Mouse (Mus musculus): ENCODE results near the gene Coro6.

Coro6 gene

DNA sequence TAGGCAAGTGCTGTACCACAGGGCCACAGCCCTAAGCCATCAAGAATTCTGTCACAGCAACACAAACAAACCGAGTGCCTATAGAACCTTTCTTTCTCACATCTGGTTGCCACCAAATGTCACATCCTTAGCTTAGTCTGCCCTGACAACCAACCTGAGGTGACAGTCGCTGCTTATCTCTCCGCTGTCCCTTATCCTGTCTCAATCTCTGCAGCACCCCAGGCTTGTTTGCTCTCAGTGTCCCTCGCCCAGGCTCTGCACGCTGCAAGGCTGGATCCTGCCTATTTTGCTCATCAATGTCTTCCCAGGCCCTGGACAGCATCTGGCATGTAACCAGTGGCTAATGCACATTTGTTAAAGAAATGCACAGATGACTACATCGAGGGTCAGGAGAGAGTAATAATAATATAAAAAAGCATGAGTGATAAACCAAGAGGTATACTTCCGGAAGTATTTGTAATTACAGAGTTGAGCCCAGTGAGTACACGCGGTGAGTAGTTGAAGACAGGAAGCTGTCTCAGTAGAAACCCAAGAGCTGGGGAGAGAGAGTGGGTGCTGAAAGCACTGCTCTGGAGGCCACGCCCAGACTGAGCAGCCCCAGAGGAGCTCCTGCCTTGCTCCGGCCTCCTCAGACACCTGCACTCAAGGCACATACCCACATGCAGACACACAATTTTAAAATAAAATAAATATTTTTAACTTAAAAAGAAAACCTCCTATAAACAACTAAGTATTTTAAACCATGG, 21.5 kb downstream of the Coro6 start:
- TF ChIP-seq GATA4 (IDR thresholded peaks at IDR 0.05; ENCODE audit: insufficient replicate concordance, low read length), result no peak

DNA sequence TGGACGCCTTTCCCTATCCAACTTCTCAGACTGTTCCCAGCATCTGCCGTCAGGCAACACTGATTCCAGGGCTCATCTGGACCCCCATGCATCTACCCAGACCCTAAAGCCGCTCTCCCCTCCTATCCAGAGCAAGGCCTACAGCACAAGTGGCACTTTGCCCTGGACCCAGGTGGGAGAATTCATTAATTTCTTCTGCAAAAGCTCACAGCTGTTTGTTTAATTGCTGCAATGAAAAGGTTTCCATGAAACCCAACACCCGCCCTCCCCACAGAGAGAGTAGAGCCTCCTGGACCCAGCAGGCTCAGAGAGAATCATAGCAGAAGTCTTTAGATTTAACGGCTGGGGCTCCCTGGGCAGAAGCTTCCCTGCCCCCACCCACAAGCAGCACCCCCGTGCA, 23.0 kb downstream of the Coro6 start:
- no peak for TF ChIP-seq GATA4 (IDR thresholded peaks at IDR 0.05; ENCODE audit: insufficient replicate concordance, low read length)

DNA sequence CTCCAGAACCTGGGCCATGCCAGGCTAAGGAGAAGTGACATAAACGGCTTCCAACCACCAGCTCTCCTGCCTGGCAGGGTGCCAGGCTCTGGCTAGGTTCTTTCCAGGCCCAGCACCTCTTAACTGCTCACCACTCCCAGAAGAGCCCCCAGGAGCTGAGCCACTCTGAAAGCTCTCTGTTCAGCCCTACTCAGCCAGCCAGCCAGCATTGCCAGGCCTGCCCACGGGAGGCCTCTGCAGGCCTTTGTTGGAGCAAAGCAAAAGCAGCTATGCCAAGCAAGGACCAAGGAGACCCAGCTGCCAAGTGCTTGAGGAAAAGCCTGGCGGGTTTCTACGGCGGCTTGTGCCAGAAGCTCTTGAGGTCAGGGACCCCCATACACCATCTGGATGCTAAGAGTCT, 24.6 kb downstream of the Coro6 start:
- TF ChIP-seq GATA4 (IDR thresholded peaks at IDR 0.05; ENCODE audit: insufficient replicate concordance, low read length), result no peak

DNA sequence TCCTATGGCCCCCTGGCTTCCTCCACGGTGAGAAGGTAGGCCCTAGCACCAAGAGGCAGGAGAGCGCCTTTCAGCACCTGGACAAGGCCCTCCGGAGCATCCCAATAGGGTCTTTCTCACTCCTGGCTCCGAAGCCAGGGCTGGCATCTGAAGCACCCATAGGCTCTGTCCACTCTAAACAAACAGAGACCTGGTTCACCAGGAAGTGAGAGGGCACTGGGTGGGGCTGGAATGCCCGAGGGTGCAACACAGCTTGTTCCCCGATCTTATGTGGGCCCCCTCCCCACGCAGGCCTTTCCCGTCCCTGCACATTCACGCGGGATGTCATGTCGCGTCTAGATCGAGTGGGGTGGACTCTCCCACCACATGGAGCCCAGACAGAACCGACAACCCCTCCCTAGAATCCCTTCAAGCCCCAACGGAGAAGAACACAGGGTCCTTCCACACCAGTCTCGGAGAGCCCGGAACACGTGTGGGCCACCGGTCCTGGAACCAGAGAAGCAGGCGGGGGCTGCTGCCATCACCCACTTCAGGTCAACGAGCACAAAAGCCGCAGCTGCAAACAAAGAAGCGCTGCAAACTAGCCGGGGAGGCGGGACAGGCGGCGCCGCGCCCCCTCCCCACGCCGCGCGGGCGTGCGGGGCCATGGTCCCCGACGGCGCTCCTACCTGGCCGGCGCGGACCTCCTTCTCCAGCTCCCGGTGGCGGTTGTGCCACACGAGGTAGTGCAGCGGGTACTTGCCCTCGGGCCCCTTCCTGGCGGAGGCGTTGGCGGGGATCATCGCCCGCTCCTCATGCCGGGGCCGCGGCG, 26.8 kb downstream of the Coro6 start:
- TF ChIP-seq GATA4 (IDR thresholded peaks at IDR 0.05; ENCODE audit: insufficient replicate concordance, low read length), result no peak

DNA sequence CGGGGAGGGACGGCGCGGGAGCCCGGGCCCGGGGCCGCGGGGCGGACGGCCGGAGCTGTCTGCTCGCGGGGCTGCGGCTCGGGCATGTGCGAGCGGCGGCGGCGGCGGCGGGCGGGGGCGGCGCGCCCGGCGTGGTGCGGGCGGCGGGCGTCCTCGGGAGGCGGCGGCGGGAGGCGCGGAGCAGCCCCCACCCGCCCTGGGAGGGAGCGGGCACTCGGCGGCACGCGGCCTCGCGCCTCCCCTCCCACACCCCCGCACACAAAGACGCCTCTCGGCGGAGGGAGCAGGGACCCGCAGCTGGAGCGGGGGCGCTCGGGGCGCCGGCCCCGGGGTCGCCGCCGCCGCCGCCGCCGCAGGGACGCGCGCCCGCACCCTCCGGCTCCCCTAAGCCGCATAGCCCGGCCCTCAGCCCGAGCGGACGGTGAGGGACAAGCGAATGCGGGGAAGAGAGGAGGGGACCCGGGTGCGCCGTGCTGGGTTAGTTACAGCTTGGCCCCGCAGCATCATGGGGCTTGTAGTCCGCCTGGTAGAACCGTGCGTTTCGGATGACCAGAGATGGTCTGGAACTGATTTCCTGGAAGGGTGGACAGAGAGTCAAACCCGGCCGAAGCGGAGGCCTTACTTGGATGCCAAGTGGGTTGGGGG, 27.5 kb downstream of the Coro6 start, which contains the start of gene Ankrd13b:
TSS of gene Ankrd13b (minus strand) at position 88 of the 645 bp plus-strand sequence.
- no peak for TF ChIP-seq GATA4 (IDR thresholded peaks at IDR 0.05; ENCODE audit: insufficient replicate concordance, low read length)

DNA sequence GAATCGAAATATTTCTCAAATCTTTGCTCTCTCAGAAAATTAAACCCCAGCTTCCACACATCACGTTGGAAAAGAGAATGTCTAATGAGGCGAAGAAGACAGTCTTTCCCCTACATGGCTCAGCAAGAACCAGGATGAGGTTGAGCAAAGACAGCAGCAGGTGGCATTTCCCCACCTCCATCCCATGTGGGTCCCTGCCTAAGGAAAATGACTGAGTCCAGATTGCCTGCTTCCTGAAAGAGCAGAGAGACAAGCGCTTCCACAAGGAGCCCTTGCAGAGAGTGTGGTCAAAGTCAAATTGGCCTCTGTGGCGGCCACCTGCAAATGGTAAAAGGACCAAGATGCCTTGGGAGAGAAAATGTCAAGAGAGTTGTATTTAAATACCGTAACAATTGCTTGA, 28.2 kb downstream of the Coro6 start:
- TF ChIP-seq GATA4 (IDR thresholded peaks at IDR 0.05; ENCODE audit: insufficient replicate concordance, low read length), result no peak

DNA sequence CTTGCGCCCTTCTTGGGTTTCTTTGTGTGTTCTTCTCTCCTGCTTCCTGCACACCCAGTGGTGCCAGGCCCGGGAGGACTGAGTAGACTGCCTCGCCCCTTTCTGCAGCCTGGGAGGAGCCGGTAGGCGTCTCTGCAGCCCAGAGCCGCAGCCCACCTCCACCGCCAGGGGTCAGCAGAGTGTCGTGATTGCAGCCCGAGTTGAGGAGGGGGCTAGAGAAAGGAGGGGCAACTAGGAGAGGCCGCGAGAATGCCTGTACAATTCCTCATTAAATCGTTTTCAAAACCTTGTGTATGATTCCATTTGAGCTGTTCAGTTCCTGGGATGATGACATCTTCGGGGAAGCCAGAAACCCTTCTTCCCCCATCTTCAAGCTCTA, 28.9 kb downstream of the Coro6 start:
- no peak for TF ChIP-seq GATA4 (IDR thresholded peaks at IDR 0.05; ENCODE audit: insufficient replicate concordance, low read length)

DNA sequence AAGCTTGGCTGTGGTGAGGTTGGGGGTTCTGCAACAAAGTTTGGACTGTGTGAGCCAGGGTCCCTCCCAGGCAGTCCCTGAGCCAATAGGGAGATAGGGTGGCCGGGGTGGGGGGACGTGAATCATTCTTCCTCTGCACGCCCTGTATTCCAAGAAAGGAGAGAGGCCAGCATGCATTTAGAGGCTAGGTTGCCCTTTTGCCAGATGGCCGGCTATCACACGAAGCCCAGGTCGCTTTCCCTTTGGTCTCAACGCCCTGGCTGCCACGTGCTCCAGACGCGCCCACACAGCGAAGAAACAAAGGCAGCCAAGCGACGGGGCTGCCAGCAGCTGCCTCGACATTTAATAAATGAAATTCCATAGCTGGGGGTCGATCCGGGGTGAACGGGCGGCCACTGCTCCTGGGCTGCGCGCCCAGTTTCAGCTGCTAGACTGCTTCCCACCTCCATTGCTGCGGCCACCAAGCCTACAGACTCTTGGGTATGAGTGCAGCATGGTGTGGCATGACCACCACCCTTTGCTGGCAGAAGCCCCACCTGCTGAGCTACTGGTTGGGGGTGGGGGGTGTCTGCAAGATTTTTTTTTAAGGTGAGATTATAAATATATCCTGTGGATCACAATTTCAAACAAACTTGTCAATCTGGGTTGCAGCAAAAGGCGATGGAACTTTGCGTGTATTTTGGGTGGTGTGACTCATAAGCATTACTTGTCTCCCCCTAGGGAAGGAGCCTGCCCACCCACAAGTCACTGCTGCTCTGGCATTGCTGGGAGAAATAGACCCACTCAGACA, 29.5 kb downstream of the Coro6 start:
- no peak for TF ChIP-seq GATA4 (IDR thresholded peaks at IDR 0.05; ENCODE audit: insufficient replicate concordance, low read length)

DNA sequence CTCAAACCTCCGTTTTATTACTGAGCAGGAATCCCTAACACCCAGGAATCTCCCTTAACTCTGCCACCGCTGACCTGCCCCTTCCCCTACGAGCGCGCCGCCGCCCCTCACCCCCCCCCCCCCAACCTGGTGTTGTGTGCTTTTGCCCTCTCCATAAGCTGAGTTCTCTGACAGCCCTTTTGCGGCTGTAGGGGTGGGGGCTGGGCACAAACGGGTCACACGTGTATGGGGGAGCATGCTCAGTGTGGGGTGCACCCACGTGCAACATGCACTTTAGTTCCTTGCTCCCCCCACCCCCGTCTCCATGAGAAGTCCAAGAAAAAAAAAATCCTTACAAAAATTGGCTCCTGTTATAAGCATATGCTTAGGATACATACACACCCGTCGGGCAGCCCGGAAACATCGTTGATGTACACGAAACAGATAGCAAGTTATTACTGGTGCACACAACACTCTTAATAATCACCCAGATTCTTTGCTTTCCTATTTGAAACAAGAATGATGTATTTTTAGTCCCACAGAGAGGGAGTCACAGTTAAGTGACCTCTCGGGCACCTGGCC, 30.2 kb downstream of the Coro6 start:
- no peak for TF ChIP-seq GATA4 (IDR thresholded peaks at IDR 0.05; ENCODE audit: insufficient replicate concordance, low read length)

DNA sequence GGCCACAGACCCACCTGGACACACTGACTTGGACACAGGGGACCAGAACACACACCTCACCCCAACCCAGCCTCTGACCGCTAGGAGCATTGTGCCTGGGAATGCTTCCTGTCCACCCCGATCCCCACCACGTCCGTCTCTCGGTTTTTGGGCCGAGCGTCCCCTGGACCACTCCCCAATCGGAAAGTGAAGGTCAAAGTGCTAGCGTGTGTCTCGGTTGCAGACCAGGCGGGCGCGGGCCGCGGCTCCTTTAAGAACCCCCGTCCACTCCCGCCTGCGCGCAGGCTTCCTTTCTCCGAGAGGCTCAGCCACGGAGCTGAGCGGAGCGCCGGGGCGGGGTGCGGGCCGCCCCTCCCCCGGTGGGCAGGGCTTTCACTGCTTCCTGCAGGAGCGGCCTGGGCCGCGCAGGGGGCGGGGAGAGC, 30.7 kb downstream of the Coro6 start:
- TF ChIP-seq GATA4 (IDR thresholded peaks at IDR 0.05; ENCODE audit: insufficient replicate concordance, low read length), result no peak

DNA sequence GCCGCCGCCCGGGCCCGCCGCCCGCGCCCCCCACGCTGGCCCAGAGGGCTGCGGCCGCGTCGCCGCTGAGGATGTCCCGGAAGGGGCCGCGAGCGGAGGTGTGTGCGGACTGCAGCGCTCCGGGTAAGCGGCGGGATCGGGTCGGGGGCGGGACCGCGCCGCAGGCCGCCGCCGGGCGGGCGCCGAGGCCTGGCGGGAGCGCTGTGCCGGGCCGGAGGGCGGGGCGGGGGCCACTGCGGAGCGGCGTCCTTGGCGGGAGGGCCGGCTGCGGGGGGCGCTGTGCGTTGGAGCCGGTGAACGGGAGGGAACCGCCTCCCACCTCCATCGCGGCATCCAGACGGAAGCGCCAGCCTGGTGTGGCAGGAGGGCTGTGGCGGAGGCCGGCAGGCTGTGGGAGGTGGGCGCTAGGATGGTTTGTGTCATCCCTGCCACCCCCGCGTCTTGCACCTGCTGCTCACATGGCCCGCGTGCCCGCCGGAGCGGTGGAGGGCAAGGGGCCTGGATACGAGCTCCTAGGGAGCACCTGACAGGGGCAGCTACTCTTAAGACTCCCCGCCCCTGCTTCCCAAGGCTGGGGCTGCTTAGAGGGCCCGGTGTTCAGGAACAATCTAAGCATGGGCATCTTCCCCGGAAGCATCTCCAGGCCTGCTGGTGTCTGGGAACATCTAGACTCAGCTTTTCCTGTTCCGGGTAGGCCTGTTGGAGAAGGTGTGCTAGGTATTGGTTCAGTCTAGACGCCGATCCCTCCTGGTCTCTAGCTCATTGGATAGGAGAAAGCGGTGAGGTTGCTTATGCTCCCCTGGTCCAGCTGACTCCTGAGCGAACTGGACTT, 31.5 kb downstream of the Coro6 start, which contains the start of gene Git1:
TSS of gene Git1 (plus strand) at position 51 of the 832 bp plus-strand sequence.
- no peak for TF ChIP-seq GATA4 (IDR thresholded peaks at IDR 0.05; ENCODE audit: insufficient replicate concordance, low read length)

DNA sequence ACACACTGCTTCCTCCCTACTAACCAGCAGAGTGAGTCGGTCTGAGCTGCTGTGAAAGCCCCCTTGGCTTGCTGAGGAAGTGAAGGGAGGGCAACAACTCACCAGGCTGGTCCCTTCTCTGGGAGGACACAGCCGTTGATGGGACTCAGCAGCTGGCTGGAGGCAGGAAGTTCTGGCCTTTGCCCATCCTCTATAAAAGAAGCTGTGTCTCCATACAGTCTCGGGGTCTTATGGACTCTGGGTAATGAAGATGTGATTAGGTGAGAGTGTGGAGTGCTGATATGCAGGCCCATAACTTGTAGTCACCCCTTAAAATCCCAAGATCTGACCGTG, 32.1 kb downstream of the Coro6 start:
- TF ChIP-seq GATA4 (IDR thresholded peaks at IDR 0.05; ENCODE audit: insufficient replicate concordance, low read length), result no peak

DNA sequence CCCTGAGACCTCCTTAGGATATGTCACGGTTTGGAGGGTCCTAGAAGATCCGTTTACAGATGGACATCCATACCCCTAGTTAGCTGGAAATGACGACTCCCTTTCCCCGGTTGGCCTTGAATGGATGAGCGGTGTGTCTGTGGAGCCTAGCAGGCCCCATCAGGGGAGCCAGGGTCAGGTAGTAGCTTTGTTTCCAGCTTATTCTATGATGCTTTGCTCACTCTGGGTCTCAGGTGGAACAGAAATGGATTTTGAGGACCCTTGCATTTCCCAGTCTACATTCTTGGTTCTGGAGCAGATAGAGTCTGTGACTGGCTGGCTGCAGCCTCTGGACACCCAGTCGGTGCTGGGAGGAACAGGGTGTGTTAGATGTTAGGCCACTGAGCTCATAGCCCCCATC, 32.6 kb downstream of the Coro6 start:
- TF ChIP-seq GATA4 (IDR thresholded peaks at IDR 0.05; ENCODE audit: insufficient replicate concordance, low read length), result no peak

DNA sequence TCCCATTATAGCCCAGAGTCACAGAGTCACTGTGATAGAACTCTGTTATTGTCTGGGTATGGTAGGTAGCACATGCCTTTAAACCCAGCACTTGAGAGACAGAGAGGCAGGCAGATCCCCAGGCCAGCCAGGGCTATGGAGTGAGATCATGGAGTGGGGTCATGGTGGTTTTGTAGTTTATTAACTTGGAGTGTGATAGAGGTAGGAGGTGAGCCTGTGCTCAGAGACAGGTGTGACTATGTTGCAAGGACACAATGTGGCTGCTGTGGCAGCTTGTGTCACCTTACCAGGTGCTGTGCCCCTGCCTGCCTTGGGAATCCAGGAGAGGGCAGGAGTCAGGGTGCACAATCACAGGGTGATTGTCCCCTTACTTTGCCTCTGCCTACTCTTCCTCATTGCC, 33.3 kb downstream of the Coro6 start:
- TF ChIP-seq GATA4 (IDR thresholded peaks at IDR 0.05; ENCODE audit: insufficient replicate concordance, low read length), result no peak
